Mouse (Mus musculus) MEL (cell line): Measurements from ENCODE around the gene Mical3.

ENCODE experiments used
- CTCF ChIP-seq, 3 experiments: IDR thresholded peaks in 2 of 3; conservative IDR thresholded peaks in 1 of 3; 2 replicates each; pipeline ENCODE4 v1.5.1; 2011 to 2012; ENCODE audit warnings: low read length in 3 of 3, low read depth in 2 of 3, mild to moderate bottlenecking in 2 of 3, improper control_type of control experiment in 1 of 3, inconsistent platforms in 1 of 3, mixed read lengths in 1 of 3, moderate library complexity in 1 of 3; ENCODE audit not compliant: control insufficient read depth in 1 of 3, insufficient read depth in 1 of 3, poor library complexity in 1 of 3, severe bottlenecking in 1 of 3
- E2F4 ChIP-seq: IDR thresholded peaks from 2 replicates; pipeline ENCODE4 v1.6.1; 2011; ENCODE audit warnings: low read depth, low read length, improper control_type of control experiment, borderline replicate concordance
- EP300 ChIP-seq, 2 experiments: IDR thresholded peaks; 2 replicates each; pipeline ENCODE4 v1.6.1; 2011; ENCODE audit warnings: improper control_type of control experiment in 2 of 2, low read length in 2 of 2, low read depth in 1 of 2, mild to moderate bottlenecking in 1 of 2
- JUND ChIP-seq: IDR thresholded peaks from 2 replicates; pipeline ENCODE4 v1.6.1; 2011; ENCODE audit warnings: low read depth, mild to moderate bottlenecking, improper control_type of control experiment, low read length
- MAFK ChIP-seq: IDR thresholded peaks from 2 replicates; pipeline ENCODE4 v1.6.1; 2011; ENCODE audit warnings: low read depth, mild to moderate bottlenecking, low read length, improper control_type of control experiment, borderline replicate concordance
- MYB ChIP-seq: IDR thresholded peaks from 2 replicates; pipeline ENCODE4 v1.6.1; 2011; ENCODE audit warnings: mild to moderate bottlenecking, low read depth, low read length, improper control_type of control experiment
- NRF1 ChIP-seq: IDR thresholded peaks from 2 replicates; pipeline ENCODE4 v1.6.1; 2014; ENCODE audit warnings: low read depth, mild to moderate bottlenecking, inconsistent platforms, low read length, improper control_type of control experiment, moderate library complexity; ENCODE audit not compliant: poor library complexity, insufficient read depth, severe bottlenecking
- POLR2A ChIP-seq, 2 experiments: IDR thresholded peaks; 2 replicates each; pipeline ENCODE4 v1.6.1; 2011 to 2012; ENCODE audit warnings: low read length in 2 of 2, mild to moderate bottlenecking in 2 of 2, control low read depth in 1 of 2, improper control_type of control experiment in 1 of 2, low read depth in 1 of 2, moderate library complexity in 1 of 2; ENCODE audit not compliant: control insufficient read depth in 1 of 2, insufficient read depth in 1 of 2, poor library complexity in 1 of 2
- SMC3 ChIP-seq: IDR thresholded peaks from 2 replicates; pipeline ENCODE4 v1.6.1; 2011; ENCODE audit warnings: low read depth, low read length, improper control_type of control experiment
- UBTF ChIP-seq: IDR thresholded peaks from 2 replicates; pipeline ENCODE4 v1.6.1; 2012; ENCODE audit warnings: low read depth, mild to moderate bottlenecking, inconsistent platforms, low read length, improper control_type of control experiment, moderate library complexity, borderline replicate concordance; ENCODE audit not compliant: insufficient read depth
- ZMIZ1 ChIP-seq: IDR thresholded peaks from 2 replicates; pipeline ENCODE4 v1.6.1; 2012; ENCODE audit warnings: low read depth, mild to moderate bottlenecking, inconsistent platforms, low read length, improper control_type of control experiment, moderate library complexity
- ZNF384 ChIP-seq: IDR thresholded peaks from 2 replicates; pipeline ENCODE4 v1.6.1; 2012; ENCODE audit warnings: low read depth, mild to moderate bottlenecking, inconsistent platforms, low read length, improper control_type of control experiment

GRCm38 (mm10) chr6:121171102-121171501 is 40.3 kb upstream of the Mical3 start:
- TF ChIP-seq EP300 (IDR thresholded peaks at IDR 0.05; ENCODE audit: low read depth in 1 of 2, low read length in 2 of 2) (no peak), POLR2A (IDR thresholded peaks at IDR 0.05; ENCODE audit: control insufficient read depth in 1 of 2, insufficient read depth in 1 of 2, low read depth in 1 of 2, low read length in 2 of 2, poor library complexity in 1 of 2) (no peak), NRF1 (no peak), UBTF (no peak), MYB (no peak), SMC3 (no peak), JUND (no peak), ZMIZ1 (no peak), CTCF (IDR thresholded peaks at IDR 0.05 in 2 of 3, conservative IDR thresholded peaks at IDR 0.05 in 1 of 3; ENCODE audit: control insufficient read depth in 1 of 3, insufficient read depth in 1 of 3, low read depth in 2 of 3, low read length in 3 of 3, poor library complexity in 1 of 3, severe bottlenecking in 1 of 3) (no peak), MAFK (no peak), E2F4 (no peak), ZNF384 (no peak)
